Mouse (Mus musculus): ENCODE measurements at regions not wholly inside any gene's neighbourhood (a gene's known extent, or its start where the extent isn't known, plus 50 kb on each side); places are given as distances from the start of the nearest gene placed in this dataset.

GRCm38 (mm10) chr11:40362530-40363185 lies 332.3 kb downstream of the Mat2b start:
- no peak for DNase-seq (ENCODE audit: extremely low spot score, low spot score)

Data from neural tube, embryonic 10.5 days (tissue).